Mouse (Mus musculus) lung, postnatal 0 days (tissue): ENCODE measurements around the gene B4galt5.

ENCODE experiments used
- CTCF ChIP-seq: IDR thresholded peaks from 2 replicates; pipeline ENCODE4 v1.5.1; 2016; ENCODE audit warnings: antibody characterized with exemption, mild to moderate bottlenecking
- EP300 ChIP-seq: IDR thresholded peaks from 2 replicates; pipeline ENCODE4 v1.6.1; 2016; ENCODE audit warnings: antibody characterized with exemption, mild to moderate bottlenecking, control low read depth

DNA sequence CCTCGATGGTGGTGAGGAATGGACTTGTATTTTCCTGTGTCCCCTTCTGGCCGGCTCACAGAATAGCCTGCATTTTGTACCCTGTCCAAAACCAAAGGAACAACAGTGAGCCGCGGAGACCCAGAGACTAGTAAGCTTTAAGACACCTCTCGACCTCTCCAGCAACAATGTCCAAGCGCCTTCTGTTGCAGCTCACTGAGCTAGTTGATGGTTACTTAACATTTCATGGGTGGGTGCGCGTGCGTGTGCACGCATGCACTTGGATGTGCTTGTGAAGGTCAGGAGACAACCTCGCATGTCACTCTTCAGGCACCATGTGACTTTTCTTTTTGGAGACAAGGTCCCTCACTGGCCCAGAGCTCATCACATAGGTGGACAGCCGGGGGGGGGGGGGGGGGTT lies 47.0 kb downstream of the B4galt5 start:
- TF ChIP-seq CTCF (no peak), EP300 (no peak)
